In the genomic region with DNA sequence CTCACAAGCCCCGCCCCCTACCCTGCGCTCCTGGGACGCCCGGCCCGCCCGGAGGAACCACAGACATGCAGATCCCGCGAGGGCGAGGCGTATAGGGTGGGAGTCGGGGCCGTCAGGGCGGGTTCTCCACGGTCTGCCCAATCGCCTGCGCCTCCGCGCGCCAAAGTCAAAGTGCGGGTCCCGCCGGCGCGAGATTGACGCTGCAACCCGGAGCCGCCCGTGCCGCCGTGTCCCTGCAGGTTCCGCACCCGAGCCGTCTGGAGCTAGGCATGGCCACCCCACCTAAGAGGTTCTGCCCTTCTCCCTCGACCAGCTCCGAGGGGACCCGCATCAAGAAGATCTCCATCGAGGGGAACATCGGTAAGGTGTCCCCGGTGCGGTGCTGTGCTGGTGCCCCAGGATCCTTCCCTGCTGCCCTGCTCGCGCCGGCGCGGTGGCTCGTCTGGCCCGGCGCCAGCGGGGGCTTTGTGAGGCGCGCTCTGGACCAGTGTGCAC, we compare ENCODE assay signal across 8 mouse cellular contexts. TPM values are rescaled to one million over a fixed set of nuclear protein-coding genes. Genes with fewer than 3 reads are reported as not detected.
DNase-seq lines count a peak whose midpoint lies in the region; ATAC-seq lines count a peak whose summit lies in the region.

Dck (plus strand) TSS at position 10 of the 495 bp plus-strand sequence.

- H3K27ac ChIP-seq in embryonic facial prominence, embryonic 10.5 days (replicated peaks) = peak within 1 kb of the TSS; percentile 96
- H3K27ac ChIP-seq in limb, embryonic 12.5 days = peak within 1 kb of the TSS; percentile 94
- H3K27ac ChIP-seq in midbrain, embryonic 14.5 days (replicated peaks; ENCODE audit: low read depth, low read length) = peak within 1 kb of the TSS; percentile 92

- DNase-seq in cerebellum, adult 18-20 months = no peak
- peak; percentile 100 for DNase-seq in embryonic facial prominence, embryonic 10.5 days (ENCODE audit: low spot score)
- peak; percentile 97 to 99 for DNase-seq in heart, adult 18-20 months
- peak; percentile 97 for DNase-seq in kidney, adult 18-20 months
- DNase-seq in midbrain, embryonic 14.5 days = peak; percentile 87
- peak; percentile 97 for DNase-seq in spleen, adult 12 weeks (ENCODE audit: low spot score)

- H3K4me2 ChIP-seq in limb, embryonic 12.5 days = peak within 1 kb of the TSS; percentile 51
- H3K4me2 ChIP-seq in midbrain, embryonic 14.5 days (ENCODE audit: low read length) = peak within 1 kb of the TSS; percentile 62

- H3K9me3 ChIP-seq in embryonic facial prominence, embryonic 10.5 days = no peaks in the 10 kb centered on the region
- no peaks in the 10 kb centered on the region for H3K9me3 ChIP-seq in limb, embryonic 12.5 days
- no peaks in the 10 kb centered on the region for H3K9me3 ChIP-seq in midbrain, embryonic 14.5 days (ENCODE audit: control insufficient read depth, low read length)

- under 1% methylated on average over 51 of the region's 51 CpGs for WGBS in embryonic facial prominence, embryonic 10.5 days
- under 1% methylated on average over 51 of the region's 51 CpGs for WGBS in limb, embryonic 12.5 days
- under 1% methylated on average over 51 of the region's 51 CpGs for WGBS in midbrain, embryonic 14.5 days

- no peaks in the 10 kb centered on the region for H3K27me3 ChIP-seq in embryonic facial prominence, embryonic 10.5 days (replicated peaks; ENCODE audit: low read depth, poor library complexity, severe bottlenecking)
- H3K27me3 ChIP-seq in limb, embryonic 12.5 days = no peaks in the 10 kb centered on the region
- no peaks in the 10 kb centered on the region for H3K27me3 ChIP-seq in midbrain, embryonic 14.5 days (ENCODE audit: control insufficient read depth, insufficient read depth, low read length)

- H3K4me1 ChIP-seq in embryonic facial prominence, embryonic 10.5 days = peaks cover 21% of the 10 kb centered on the region
- H3K4me1 ChIP-seq in limb, embryonic 12.5 days (replicated peaks) = peaks cover 14% of the 10 kb centered on the region
- peaks cover 19% of the 10 kb centered on the region for H3K4me1 ChIP-seq in midbrain, embryonic 14.5 days (ENCODE audit: control insufficient read depth, insufficient read depth, low read length)

- ATAC-seq in cerebellum, adult (ENCODE audit: insufficient number of reproducible peaks, low FRiP score, low TSS enrichment) = peak; percentile 97
- peak; percentile 100 for ATAC-seq in limb, embryonic 12.5 days (ENCODE audit: insufficient number of reproducible peaks, insufficient read depth, low FRiP score, low TSS enrichment, low read depth)
- peak; percentile 99 for ATAC-seq in midbrain, embryonic 14.5 days (ENCODE audit: low FRiP score, low TSS enrichment)

- peak within 1 kb of the TSS; percentile 83 for H3K9ac ChIP-seq in limb, embryonic 12.5 days (replicated peaks)
- peak within 1 kb of the TSS; percentile 84 for H3K9ac ChIP-seq in midbrain, embryonic 14.5 days (replicated peaks; ENCODE audit: low read length)

- peak within 1 kb of the TSS; percentile 79 for H3K4me3 ChIP-seq in embryonic facial prominence, embryonic 10.5 days
- H3K4me3 ChIP-seq in limb, embryonic 12.5 days (replicated peaks) = peak within 1 kb of the TSS; percentile 72
- peak within 1 kb of the TSS; percentile 79 for H3K4me3 ChIP-seq in midbrain, embryonic 14.5 days (replicated peaks; ENCODE audit: low read depth, low read length)

- H3K36me3 ChIP-seq in embryonic facial prominence, embryonic 10.5 days (replicated peaks) = peaks cover 41% of the 10 kb centered on the region
- H3K36me3 ChIP-seq in limb, embryonic 12.5 days = peaks cover 15% of the 10 kb centered on the region
- H3K36me3 ChIP-seq in midbrain, embryonic 14.5 days (ENCODE audit: control insufficient read depth, insufficient read depth, low read length) = peaks cover 6% of the 10 kb centered on the region; the same call in 1 of the 2 replicates

RNA-seq across cellular contexts. Expression of gene Dck, which starts in this region (rescaled TPM):
- polyA plus RNA-seq in embryonic facial prominence, embryonic 10.5 days (2016; fragmentation: Nextera tagmentation; extraction: Ambion mirVana) = 93.2 and 97.1 TPM in 2 replicates
- 1 to 10 TPM; 2.3 to 2.4 TPM for total RNA-seq in heart, adult 18-20 months (2021)
- 70.1 and 72.6 TPM in 2 replicates for polyA plus RNA-seq in limb, embryonic 12.5 days (2016; fragmentation: Nextera tagmentation; extraction: Ambion mirVana)
- polyA plus RNA-seq in midbrain, embryonic 14.5 days (2014; fragmentation: Nextera tagmentation; extraction: Ambion mirVana) = 51.0 and 67.5 TPM in 2 replicates

Comparison
In these comparisons a context has a peak if more than half of its experiments do, and no peak if none do; other contexts are left out.
1. DNase-seq: peak in embryonic facial prominence, embryonic 10.5 days (single experiment), heart, adult 18-20 months (2 of 2), kidney, adult 18-20 months (single experiment), midbrain, embryonic 14.5 days (single experiment) and spleen, adult 12 weeks (single experiment); none in cerebellum, adult 18-20 months (0 of 2).
2. Peak in every context shown above with its lines, with median percentiles within 50 percentile points of each other: ATAC-seq, H3K27ac ChIP-seq and H3K4me3 ChIP-seq.